Mouse (Mus musculus) midbrain, embryonic 14.5 days (tissue): ENCODE measurements around the gene Dpp6. TPM values are rescaled to one million over a fixed set of nuclear protein-coding genes. Genes with fewer than 3 reads are reported as not detected.

Experiments
- ATAC-seq: fragments of 200-750 bp; cut with Nextera tagmentation; 2 replicates; pipeline ENCODE4 v1.8.0; 2017; ENCODE audit warnings: moderate number of reproducible peaks, moderate library complexity; ENCODE audit not compliant: low FRiP score, low TSS enrichment
- DNase-seq: peaks from one replicate; pipeline ENCODE4 v3.0.0-alpha.2; 2015
- H3K27ac ChIP-seq: fragments of 300-500 bp; sonication (generic); replicated peaks from 2 replicates; pipeline ENCODE4 v1.5.1; 2014; ENCODE audit warnings: mild to moderate bottlenecking, low read depth, low read length, moderate library complexity
- H3K27me3 ChIP-seq: fragments of 300-500 bp; sonication (generic); 2 replicates; pipeline ENCODE4 v1.6.1; 2014; ENCODE audit warnings: low read length, control low read depth, mixed read lengths; ENCODE audit not compliant: control insufficient read depth, insufficient read depth
- H3K36me3 ChIP-seq: fragments of 300-500 bp; sonication (generic); 2 replicates; pipeline ENCODE4 v1.6.1; 2014; ENCODE audit warnings: low read length, control low read depth; ENCODE audit not compliant: control insufficient read depth, insufficient read depth
- H3K4me1 ChIP-seq: fragments of 300-500 bp; sonication (generic); 2 replicates; pipeline ENCODE4 v1.6.1; 2014; ENCODE audit warnings: mild to moderate bottlenecking, antibody characterized with exemption, low read length, control low read depth; ENCODE audit not compliant: control insufficient read depth, insufficient read depth
- H3K4me2 ChIP-seq: fragments of 300-500 bp; sonication (generic); 2 replicates; pipeline ENCODE4 v1.6.1; 2014; ENCODE audit warnings: mild to moderate bottlenecking, low read length, moderate library complexity
- H3K4me3 ChIP-seq: fragments of 300-500 bp; sonication (generic); replicated peaks from 2 replicates; pipeline ENCODE4 v1.5.1; 2014; ENCODE audit warnings: low read depth, low read length
- H3K9ac ChIP-seq: fragments of 300-500 bp; sonication (generic); replicated peaks from 2 replicates; pipeline ENCODE4 v1.6.1; 2014; ENCODE audit warnings: mild to moderate bottlenecking, low read length, moderate library complexity
- H3K9me3 ChIP-seq: fragments of 300-500 bp; sonication (generic); 2 replicates; pipeline ENCODE4 v1.6.1; 2016; ENCODE audit warnings: low read length, control low read depth, mixed read lengths; ENCODE audit not compliant: control insufficient read depth
- WGBS: fragments of 180-500 bp; shearing (Covaris S2); extraction: QIAGEN DNeasy Blood & Tissue Kit; methylation state at CpG from one replicate; pipeline ENCODE4 v1.1.7; 2014; 5-methylcytosine and 5-hydroxymethylcytosine counted together
- polyA plus RNA-seq: library from polyadenylated mRNA; unstranded; fragments of >200 nt; fragmentation: Nextera tagmentation; extraction: Ambion mirVana; gene quantifications from 2 replicates; pipeline ENCODE4 v1.2.1, GENCODE M21; 2014

The Dpp6 gene
- polyA plus RNA-seq, 1 experiment from 2014 or later: 72.6 TPM

DNA sequence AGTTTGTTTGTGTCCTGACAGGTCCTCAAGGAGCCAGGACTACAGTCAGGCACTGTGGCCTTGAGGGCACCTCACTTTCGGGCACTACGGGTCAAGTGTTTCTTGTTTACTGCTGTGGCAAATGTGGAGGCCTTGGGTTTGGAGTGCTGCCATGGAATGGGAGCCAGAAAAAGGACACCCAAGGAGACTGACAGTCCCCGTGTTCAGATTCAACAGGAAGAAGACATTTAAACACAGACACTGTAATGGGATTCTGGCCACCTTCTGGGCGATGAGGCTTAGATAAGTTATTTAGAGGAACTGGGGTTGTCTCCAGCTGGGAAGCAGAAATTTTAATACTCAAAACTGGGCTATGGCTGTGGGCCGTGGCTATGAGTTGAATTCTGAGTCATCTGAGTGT lies 913.7 kb downstream of the Dpp6 start:
- DNase-seq (no peak), ATAC-seq (no peak)
- Histone ChIP-seq H3K27ac (no peak overlapping the region), H3K4me2 (no peak overlapping the region), H3K4me1 (no peaks in the 10 kb centered on the region), H3K27me3 (no peaks in the 10 kb centered on the region), H3K36me3 (peaks cover 5% of the 10 kb centered on the region), H3K9me3 (no peaks in the 10 kb centered on the region), H3K9ac (no peak overlapping the region), H3K4me3 (no peak overlapping the region)
- 74% methylated on average over 5 of the region's 5 CpGs for WGBS

DNA sequence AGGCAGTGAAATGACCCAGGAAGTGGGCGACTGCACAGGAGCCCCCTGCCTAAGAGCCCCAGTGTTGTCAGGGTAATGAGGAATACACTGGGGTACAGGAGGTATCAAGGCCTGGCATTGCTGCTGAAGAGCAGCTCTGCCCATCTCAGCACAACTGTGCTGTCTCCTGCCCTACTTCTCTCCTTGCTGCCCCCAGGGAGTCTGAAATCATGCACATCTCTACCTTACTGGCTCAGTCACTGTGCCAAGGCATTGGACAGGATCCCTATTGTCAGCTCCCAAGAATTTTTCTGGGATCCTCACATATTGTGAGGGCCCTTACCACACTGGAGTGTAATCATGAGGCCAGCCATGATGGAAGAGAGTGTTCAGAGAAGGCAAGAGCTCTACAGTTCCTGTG lies 914.4 kb downstream of the Dpp6 start:
- Histone ChIP-seq H3K4me1 (no peaks in the 10 kb centered on the region), H3K9me3 (no peaks in the 10 kb centered on the region), H3K36me3 (no peaks in the 10 kb centered on the region; the same call in 1 of the 2 replicates), H3K27me3 (no peaks in the 10 kb centered on the region), H3K9ac (no peak overlapping the region), H3K27ac (peak overlapping the region; percentile 60; the same call in 1 of the 2 replicates), H3K4me3 (no peak overlapping the region), H3K4me2 (no peak overlapping the region)
- DNase-seq (no peak), ATAC-seq (no peak)
- 72% methylated on average over 1 of the region's 1 CpGs for WGBS

DNA sequence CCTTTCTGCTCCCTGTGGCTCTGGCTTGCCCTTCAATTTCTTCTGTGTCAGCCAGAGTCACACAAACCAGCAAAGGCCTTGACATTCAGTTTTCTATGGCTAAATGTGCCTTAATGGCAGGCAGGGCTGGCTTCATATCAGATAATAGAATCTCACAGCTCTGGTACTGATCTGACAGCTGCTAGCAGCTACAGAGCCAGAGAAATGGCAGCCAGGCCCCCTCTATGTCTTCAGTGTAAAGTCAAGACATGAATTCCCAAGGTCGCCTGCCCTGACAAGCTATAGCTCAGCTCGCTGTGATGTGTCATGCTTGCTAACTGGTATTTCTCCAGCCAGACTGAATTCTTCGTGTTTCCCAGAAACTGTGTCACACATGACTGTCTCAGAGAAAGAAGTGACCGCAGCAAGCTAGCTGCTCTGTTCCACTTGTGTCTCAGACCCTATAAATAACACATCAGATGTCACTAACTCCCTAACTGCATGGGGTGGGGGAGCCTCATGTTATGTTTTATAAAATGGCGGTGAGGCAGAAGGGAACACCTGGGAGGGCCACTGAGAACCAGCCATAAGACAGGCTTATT lies 915.4 kb downstream of the Dpp6 start:
- H3K36me3 ChIP-seq: no peaks in the 10 kb centered on the region
- H3K27me3 ChIP-seq: no peaks in the 10 kb centered on the region
- no peak overlapping the region for H3K9ac ChIP-seq
- no peak overlapping the region for H3K4me3 ChIP-seq
- 65% methylated on average over 5 of the region's 5 CpGs for WGBS
- DNase-seq: peak; percentile 39
- no peak for ATAC-seq
- H3K4me2 ChIP-seq: no peak overlapping the region
- no peaks in the 10 kb centered on the region for H3K4me1 ChIP-seq
- no peaks in the 10 kb centered on the region for H3K9me3 ChIP-seq
- peak overlapping the region; percentile 60 for H3K27ac ChIP-seq

DNA sequence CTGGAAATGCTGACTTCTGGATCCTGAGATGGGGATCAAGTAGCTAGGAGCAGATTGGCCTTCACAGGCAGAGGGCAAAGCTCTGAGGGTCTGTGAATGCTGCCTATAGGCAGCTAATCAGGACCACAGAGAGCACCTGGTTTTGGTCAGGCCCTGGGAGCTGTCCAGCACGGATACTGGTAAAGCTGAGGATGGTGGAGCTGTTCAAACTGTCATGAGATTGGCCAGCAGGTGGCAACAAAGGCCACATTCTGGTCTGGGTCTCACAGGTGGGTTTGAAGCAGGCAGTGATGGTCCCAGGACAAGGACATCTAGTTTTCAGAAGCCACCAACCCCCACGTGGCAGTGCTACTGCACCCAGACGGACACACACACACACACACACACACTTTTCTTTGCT lies 920.2 kb downstream of the Dpp6 start:
- H3K4me2 ChIP-seq: no peak overlapping the region
- ATAC-seq (peak; percentile 17; the same call in 1 of the 2 replicates), DNase-seq (peak; percentile 73)
- WGBS: 10% methylated on average over 3 of the region's 3 CpGs
- H3K36me3 ChIP-seq: peaks cover 16% of the 10 kb centered on the region
- H3K27ac ChIP-seq: no peak overlapping the region
- H3K4me1 ChIP-seq: no peaks in the 10 kb centered on the region
- no peaks in the 10 kb centered on the region for H3K9me3 ChIP-seq
- no peaks in the 10 kb centered on the region for H3K27me3 ChIP-seq
- no peak overlapping the region for H3K9ac ChIP-seq
- no peak overlapping the region for H3K4me3 ChIP-seq

DNA sequence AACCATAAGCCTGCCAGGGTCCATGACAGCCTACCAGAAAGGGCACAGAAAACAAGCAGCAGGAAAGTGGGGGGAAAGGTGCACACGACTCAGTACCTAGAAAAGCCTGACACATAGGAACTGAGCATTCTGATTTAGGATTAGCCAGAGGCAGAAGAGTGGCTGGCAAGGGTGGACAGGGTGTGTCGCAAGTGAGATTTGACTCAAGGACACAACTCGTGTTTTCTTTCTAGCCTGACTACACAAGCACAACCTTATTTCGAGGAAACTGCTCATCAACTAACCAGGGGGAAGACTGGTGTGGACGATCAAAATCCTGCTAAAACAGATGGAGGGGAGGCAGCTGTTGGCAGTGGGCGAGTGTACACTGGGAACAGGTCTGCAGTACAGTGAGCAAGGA lies 922.2 kb downstream of the Dpp6 start:
- Histone ChIP-seq H3K4me2 (no peak overlapping the region), H3K9ac (no peak overlapping the region), H3K36me3 (peaks cover 36% of the 10 kb centered on the region), H3K27ac (no peak overlapping the region), H3K9me3 (no peaks in the 10 kb centered on the region), H3K4me1 (no peaks in the 10 kb centered on the region), H3K27me3 (no peaks in the 10 kb centered on the region), H3K4me3 (no peak overlapping the region)
- DNase-seq (no peak), ATAC-seq (no peak)
- WGBS: 90% methylated on average over 6 of the region's 6 CpGs

DNA sequence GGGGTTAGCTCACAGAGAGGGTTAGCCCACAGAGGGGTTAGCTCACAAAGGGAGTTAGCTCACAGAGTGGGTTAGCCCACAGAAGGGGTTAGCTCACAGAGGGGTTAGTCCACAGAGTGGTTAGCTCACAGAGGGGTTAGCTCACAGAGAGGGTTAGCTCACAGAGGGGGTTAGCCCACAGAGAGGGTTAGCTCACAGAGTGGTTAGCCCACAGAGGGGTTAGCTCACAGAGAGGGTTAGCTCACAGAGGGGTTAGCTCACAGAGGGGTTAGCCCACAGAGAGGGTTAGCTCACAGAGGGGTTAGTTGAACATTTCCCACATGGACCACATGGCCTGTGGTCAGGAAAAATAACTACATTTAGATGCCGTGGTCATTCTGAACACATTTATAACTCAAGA lies 927.9 kb downstream of the Dpp6 start:
- ATAC-seq (no peak), DNase-seq (no peak)
- Histone ChIP-seq H3K9me3 (no peaks in the 10 kb centered on the region), H3K4me2 (no peak overlapping the region), H3K27ac (no peak overlapping the region), H3K27me3 (no peaks in the 10 kb centered on the region), H3K36me3 (peaks cover 73% of the 10 kb centered on the region), H3K4me1 (no peaks in the 10 kb centered on the region), H3K4me3 (no peak overlapping the region), H3K9ac (no peak overlapping the region)
- 93% methylated on average over 1 of the region's 1 CpGs for WGBS

DNA sequence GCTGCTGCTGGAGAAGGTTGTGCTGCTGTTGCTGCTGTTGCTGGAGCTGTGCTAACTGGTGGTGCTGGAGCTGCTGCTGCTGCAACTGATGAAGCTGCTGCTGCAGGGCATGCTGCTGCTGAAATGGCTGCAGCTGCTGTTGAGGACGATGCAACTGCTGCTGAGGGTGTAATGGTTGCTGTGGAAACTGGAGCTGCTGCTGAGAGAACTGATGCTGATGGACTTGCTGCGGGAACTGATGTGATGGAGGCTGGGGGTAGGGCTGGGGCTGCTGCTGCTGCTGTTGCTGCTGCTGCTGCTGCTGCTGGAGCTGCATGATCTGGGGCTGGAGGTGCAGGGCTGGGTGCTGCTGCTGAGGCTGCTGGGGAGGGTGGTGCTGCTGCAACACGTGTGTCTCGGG lies 948.8 kb downstream of the Dpp6 start:
- Histone ChIP-seq H3K9me3 (no peaks in the 10 kb centered on the region), H3K4me2 (no peak overlapping the region), H3K4me3 (no peak overlapping the region), H3K9ac (no peak overlapping the region), H3K27ac (no peak overlapping the region), H3K36me3 (peaks cover 80% of the 10 kb centered on the region), H3K4me1 (no peaks in the 10 kb centered on the region; the same call in 1 of the 2 replicates), H3K27me3 (no peaks in the 10 kb centered on the region)
- DNase-seq: no peak
- no peak for ATAC-seq
- WGBS: 71% methylated on average over 4 of the region's 4 CpGs

DNA sequence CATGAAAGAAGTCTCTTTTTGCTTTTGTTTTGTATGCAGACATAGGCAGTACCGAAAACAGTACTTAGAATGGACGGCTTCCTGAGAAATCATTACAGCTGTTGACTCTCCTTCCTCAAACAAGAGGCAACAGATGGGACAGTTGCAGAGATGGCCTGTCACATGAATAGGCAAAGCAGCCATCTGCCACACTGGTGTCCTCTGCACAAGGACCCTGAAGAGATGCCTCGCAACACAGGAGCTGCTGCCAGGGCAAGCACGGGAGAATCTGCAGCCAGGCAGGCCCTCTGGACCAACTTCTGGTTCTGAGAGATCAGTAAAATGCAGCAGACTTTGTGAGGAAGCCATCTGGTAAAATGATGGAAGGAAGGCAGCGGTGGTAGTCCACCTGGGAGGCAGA lies 950.9 kb downstream of the Dpp6 start:
- WGBS: 67% methylated on average over 5 of the region's 5 CpGs
- Histone ChIP-seq H3K4me3 (no peak overlapping the region), H3K27ac (no peak overlapping the region), H3K4me1 (no peaks in the 10 kb centered on the region; the same call in 1 of the 2 replicates), H3K27me3 (no peaks in the 10 kb centered on the region), H3K36me3 (peaks cover 80% of the 10 kb centered on the region), H3K9me3 (no peaks in the 10 kb centered on the region), H3K9ac (no peak overlapping the region), H3K4me2 (no peak overlapping the region)
- ATAC-seq (peak; percentile 24; the same call in 1 of the 2 replicates), DNase-seq (peak; percentile 24)
